Mouse (Mus musculus) cortical plate, adult 2 months (tissue): ENCODE measurements around the gene Lztr1. TPM values are rescaled to one million over a fixed set of nuclear protein-coding genes. Genes with fewer than 3 reads are reported as not detected.

ENCODE experiments used
- H3K27ac ChIP-seq: fragments of 200-500 bp; 2 replicates; pipeline ENCODE4 v1.5.1; 2012; ENCODE audit warnings: low read length, control low read depth, inconsistent platforms; ENCODE audit not compliant: insufficient read depth
- H3K4me1 ChIP-seq: fragments of 200-500 bp; 2 replicates; pipeline ENCODE4 v1.6.1; 2011; ENCODE audit warnings: low read length; ENCODE audit not compliant: control insufficient read depth, insufficient read depth
- H3K4me3 ChIP-seq: fragments of 200-500 bp; 2 replicates; pipeline ENCODE4 v1.5.1; 2011; ENCODE audit warnings: mild to moderate bottlenecking, low read length, control low read depth; ENCODE audit not compliant: insufficient read depth
- CTCF ChIP-seq: fragments of 200-500 bp; IDR thresholded peaks from 2 replicates; pipeline ENCODE4 v1.5.1; 2011; ENCODE audit warnings: mild to moderate bottlenecking, control low read depth, low read length; ENCODE audit not compliant: insufficient read depth; ENCODE audit errors: extremely low read depth
- POLR2A ChIP-seq: fragments of 200-500 bp; IDR thresholded peaks from 2 replicates; pipeline ENCODE4 v1.6.1; 2011; ENCODE audit warnings: mild to moderate bottlenecking, low read length, control low read depth; ENCODE audit not compliant: insufficient read depth; ENCODE audit errors: extremely low read depth
- polyA plus RNA-seq: library from polyadenylated mRNA; depleted of rRNA; stranded (reverse); fragments of >200 nt; gene quantifications from 2 replicates; pipeline ENCODE4 v1.2.3, GENCODE M21; 2012; rRNA removed

The Lztr1 gene
- polyA plus RNA-seq, 1 experiment, result 330 TPM

DNA sequence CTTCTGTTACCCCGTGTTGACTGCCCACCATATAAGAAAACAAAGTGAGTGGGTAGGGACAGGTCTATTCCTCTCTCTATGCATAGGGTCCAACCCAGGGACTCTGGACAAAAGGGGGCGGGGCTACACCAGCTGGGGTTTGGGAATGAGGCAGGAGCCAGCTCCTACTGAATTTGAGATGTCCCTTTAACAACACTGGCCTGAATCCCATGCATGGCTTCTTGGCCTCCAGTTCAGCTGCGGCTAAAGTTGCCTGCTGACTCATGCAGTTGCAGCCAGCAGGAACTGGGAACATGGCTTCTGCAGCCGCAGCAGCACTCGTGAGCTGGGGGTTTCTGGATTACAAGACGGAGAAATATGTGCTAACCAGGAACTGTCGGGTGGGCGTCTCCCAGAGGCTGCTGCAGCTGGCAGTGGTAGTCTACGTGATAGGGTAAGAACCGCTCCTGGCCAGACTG is 53.3 kb downstream of the Lztr1 start, which contains the start of gene P2rx6:
Gene P2rx6, plus strand, starts transcription at position 135 of the 458 bp plus-strand sequence.
- H3K4me1 ChIP-seq, result peaks cover 15% of the 10 kb centered on the region; the same call in 1 of the 2 replicates
- 0 out of 2 replicates have a peak, but pooled peaks have one; percentile 20 for TF ChIP-seq POLR2A
- TF ChIP-seq CTCF, result no peak
- peak within 1 kb of the TSS; percentile 4; the same call in 1 of the 2 replicates for H3K4me3 ChIP-seq
- peak within 1 kb of the TSS; percentile 58; the same call in 1 of the 2 replicates for H3K27ac ChIP-seq

DNA sequence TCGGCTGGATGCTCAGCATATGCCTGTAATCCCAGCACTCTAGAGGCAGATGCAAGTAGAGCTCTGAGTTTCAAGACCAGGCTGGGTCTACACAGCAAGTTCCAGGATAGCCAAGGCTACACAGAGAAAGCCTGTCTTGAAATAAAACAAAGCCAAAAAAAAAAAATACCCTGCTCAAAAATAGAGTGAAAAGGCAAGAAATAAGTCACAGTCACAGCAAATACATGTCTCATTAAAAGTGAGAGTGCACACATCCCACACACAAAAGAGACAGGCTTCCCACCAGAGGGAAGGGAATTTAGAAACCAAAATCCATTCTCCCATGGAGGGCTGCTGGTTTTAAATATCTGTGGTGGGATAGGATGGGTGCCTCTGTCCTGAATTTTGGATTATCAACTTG is 55.1 kb downstream of the Lztr1 start:
- H3K27ac ChIP-seq, result peak overlapping the region; percentile 79
- H3K4me1 ChIP-seq, result peaks cover 10% of the 10 kb centered on the region; the same call in 1 of the 2 replicates
- H3K4me3 ChIP-seq, result no peak overlapping the region
- TF ChIP-seq POLR2A (no peak), CTCF (no peak)

DNA sequence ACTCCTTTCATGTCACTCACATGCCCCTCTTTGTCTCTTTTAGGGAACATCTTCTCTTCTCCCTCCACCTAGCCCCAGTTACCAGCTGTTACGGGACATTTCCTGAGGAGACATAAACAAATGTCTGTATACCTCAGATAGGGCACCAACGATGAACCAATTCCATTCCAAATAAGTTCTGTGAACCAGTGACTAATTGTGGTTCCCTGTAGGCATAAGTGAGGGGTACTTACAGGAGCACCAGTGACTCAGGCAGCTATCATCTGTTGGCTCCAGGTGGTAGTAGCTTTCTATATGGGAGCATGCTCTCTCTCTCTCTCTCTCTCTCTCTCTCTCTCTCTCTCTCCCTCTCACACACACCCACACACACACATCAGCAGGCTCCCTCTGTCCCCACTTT is 55.7 kb downstream of the Lztr1 start:
- H3K27ac ChIP-seq, result peak overlapping the region; percentile 79
- H3K4me1 ChIP-seq, result peaks cover 10% of the 10 kb centered on the region; the same call in 1 of the 2 replicates
- TF ChIP-seq POLR2A, result no peak
- TF ChIP-seq CTCF, result no peak
- no peak overlapping the region for H3K4me3 ChIP-seq

DNA sequence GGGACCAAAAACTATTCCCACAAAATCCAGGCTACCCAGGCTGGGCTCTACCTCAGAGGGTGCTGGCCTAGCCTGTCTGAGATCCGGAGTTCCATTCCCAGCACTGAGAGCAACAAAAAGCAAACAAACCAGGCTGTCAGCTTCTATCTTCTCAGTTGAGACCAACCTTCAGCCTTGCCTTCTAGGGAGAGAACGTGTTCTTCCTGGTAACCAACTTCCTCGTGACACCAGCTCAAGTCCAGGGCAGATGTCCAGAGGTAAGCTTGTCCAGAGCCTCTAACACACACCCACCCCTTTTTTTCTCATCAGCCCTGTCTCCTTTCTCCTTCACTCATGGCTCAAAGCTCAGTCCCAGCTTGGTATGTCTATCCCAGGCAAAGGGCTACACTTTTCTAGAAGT is 56.3 kb downstream of the Lztr1 start:
- peaks cover 10% of the 10 kb centered on the region; the same call in 1 of the 2 replicates for H3K4me1 ChIP-seq
- no peak overlapping the region for H3K4me3 ChIP-seq
- H3K27ac ChIP-seq, result peak overlapping the region; percentile 78
- TF ChIP-seq POLR2A, result no peak
- no peak for TF ChIP-seq CTCF

- TF ChIP-seq CTCF (0 out of 2 replicates have a peak, but pooled peaks have one; percentile 14), POLR2A (no peak)
- Histone ChIP-seq H3K4me3 (no peak overlapping the region), H3K4me1 (peaks cover 10% of the 10 kb centered on the region; the same call in 1 of the 2 replicates), H3K27ac (no peak overlapping the region)
Observed at GRCm38 (mm10) chr16:17566186-17566585, 57.7 kb downstream of the Lztr1 start.

Other genes starting within 250 kb of the Lztr1 start
- 315 and 327 TPM in 2 replicates for gene Tmem191c, start 232.6 kb upstream of the Lztr1 start, polyA plus RNA-seq
- gene Serpind1, start 177.3 kb upstream of the Lztr1 start, polyA plus RNA-seq, result 3.8 TPM in 2 replicates
- 8.6 and 9.3 TPM in 2 replicates for gene Snap29, start 102.7 kb upstream of the Lztr1 start, polyA plus RNA-seq
- 336 and 351 TPM in 2 replicates for gene Pi4ka, start 102.4 kb upstream of the Lztr1 start, polyA plus RNA-seq
- gene Crkl, start 56.7 kb upstream of the Lztr1 start, polyA plus RNA-seq, result 22.3 and 22.8 TPM in 2 replicates
- 233 and 286 TPM in 2 replicates for gene Aifm3, start 19.1 kb upstream of the Lztr1 start, polyA plus RNA-seq
- gene Thap7, start 22.4 kb downstream of the Lztr1 start, polyA plus RNA-seq, result 64.9 and 82.8 TPM in 2 replicates
- gene Lrrc74b, start 52.6 kb downstream of the Lztr1 start, polyA plus RNA-seq, result 1.4 and 1.5 TPM in 2 replicates
- 2.9 and 3.2 TPM in 2 replicates for gene P2rx6, start 53.2 kb downstream of the Lztr1 start, polyA plus RNA-seq
- 82.5 and 104 TPM in 2 replicates for gene Slc7a4, start 74.5 kb downstream of the Lztr1 start, polyA plus RNA-seq
- 196 and 203 TPM in 2 replicates for gene Smpd4, start 110.7 kb downstream of the Lztr1 start, polyA plus RNA-seq
- gene Ccdc74a, start 137.8 kb downstream of the Lztr1 start, polyA plus RNA-seq, result 33.0 and 39.9 TPM in 2 replicates
- gene Med15, start 224.2 kb downstream of the Lztr1 start, polyA plus RNA-seq, result 65.9 and 67.5 TPM in 2 replicates